7 mouse cellular contexts compared by ENCODE assay signal in the genomic region with DNA sequence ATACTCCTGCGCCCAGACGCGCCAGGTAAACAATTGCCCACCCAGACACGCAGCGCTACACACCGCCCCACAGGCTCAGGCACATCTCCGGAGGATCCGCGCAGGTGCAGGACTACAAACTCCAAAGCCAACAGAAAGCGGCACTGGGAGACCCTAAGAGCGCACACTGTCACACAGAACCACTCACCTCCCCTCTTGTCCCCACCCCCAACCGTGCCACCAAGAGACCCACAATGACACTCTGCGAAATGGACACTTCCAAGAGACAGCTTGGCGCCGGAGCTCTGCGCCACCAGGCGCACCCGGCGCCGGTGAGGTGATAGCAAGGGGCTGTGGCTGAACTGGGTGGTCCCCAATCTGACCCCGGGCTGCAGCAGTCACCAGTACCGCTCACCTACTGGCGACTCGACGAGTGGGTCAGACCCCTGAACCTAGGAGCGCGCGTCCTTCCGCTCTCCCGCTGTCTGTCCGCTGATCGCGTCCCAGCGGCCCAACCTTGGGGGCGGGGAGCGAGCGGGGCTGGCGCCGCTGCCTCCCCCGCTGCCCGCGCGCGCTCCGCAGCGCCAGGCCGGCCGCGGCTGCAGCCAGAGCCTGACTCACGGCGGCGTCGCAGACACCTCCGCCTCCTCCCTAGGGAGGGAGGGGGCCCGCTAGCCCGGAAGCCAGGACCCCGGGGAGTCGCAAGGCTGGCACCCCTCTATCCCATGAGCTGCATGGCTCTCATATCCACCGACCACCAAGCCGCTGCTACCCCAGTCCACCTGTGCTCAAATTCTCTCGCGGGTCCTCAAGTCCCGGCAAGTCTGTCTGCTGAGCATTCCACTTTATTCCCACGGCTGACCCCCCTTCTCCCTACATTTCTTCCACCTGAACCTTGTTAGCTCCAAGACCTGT. TPM values are rescaled to one million over a fixed set of nuclear protein-coding genes. Genes with fewer than 3 reads are reported as not detected.
DNase-seq lines count a peak whose midpoint lies in the region; ATAC-seq and TF ChIP-seq lines count a peak whose summit lies in the region.

No protein-coding gene starts in this region.

- peak; percentile 37 for DNase-seq in thymus, adult 2 months
- DNase-seq in thymus, adult 18-20 months: no peak
- peak; percentile 76 to 79 for DNase-seq in cerebellum, adult 2 months
- no peak for DNase-seq in limb, embryonic 14.5 days (ENCODE audit: low spot score)
- DNase-seq in T-cell, adult 2 months (ENCODE audit: low spot score): no peak

- TF ChIP-seq CTCF in thymus, adult 2 months (IDR thresholded peaks at IDR 0.05; ENCODE audit: borderline replicate concordance, control insufficient read depth, extremely low read depth, insufficient read depth, low read length, poor library complexity): no peak
- TF ChIP-seq CTCF in cerebellum, adult 2 months (IDR thresholded peaks at IDR 0.05; ENCODE audit: borderline replicate concordance, insufficient read depth, low read depth, low read length): no peak

- peak; percentile 35; the same call in 1 of the 2 replicates for ATAC-seq in heart, embryonic 11.5 days (replicated peaks; ENCODE audit: insufficient number of reproducible peaks, low FRiP score, low TSS enrichment)
- no peak for ATAC-seq in limb, embryonic 14.5 days (ENCODE audit: low FRiP score, low read depth)

- 6% methylated on average over 61 of the region's 64 CpGs for WGBS in thymus, adult 2 months
- 2% methylated on average over 64 of the region's 64 CpGs for WGBS in cerebellum, adult 2 months
- WGBS in heart, embryonic 11.5 days (ENCODE audit: insufficient replicate concordance): 2% methylated on average over 64 of the region's 64 CpGs
- WGBS in limb, embryonic 14.5 days: 4% methylated on average over 30 of the region's 64 CpGs

- peak overlapping the region; percentile 60 for H3K9ac ChIP-seq in heart, embryonic 11.5 days (ENCODE audit: low read depth, low read length)
- H3K9ac ChIP-seq in limb, embryonic 14.5 days (ENCODE audit: low read depth, low read length, severe bottlenecking): peak overlapping the region; percentile 56

- H3K4me3 ChIP-seq in thymus, adult 2 months (ENCODE audit: control insufficient read depth, insufficient read depth, low read length): peak overlapping the region; percentile 60
- peak overlapping the region; percentile 94 for H3K4me3 ChIP-seq in cerebellum, adult 2 months (replicated peaks; ENCODE audit: insufficient read depth, low read depth, low read length)
- H3K4me3 ChIP-seq in heart, embryonic 11.5 days (ENCODE audit: low read depth, low read length): peak overlapping the region; percentile 52
- peak overlapping the region; percentile 39 for H3K4me3 ChIP-seq in limb, embryonic 14.5 days (replicated peaks; ENCODE audit: low read length)
- peak overlapping the region; percentile 22 for H3K4me3 ChIP-seq in myocyte

- TF ChIP-seq POLR2A in thymus, adult 2 months (IDR thresholded peaks at IDR 0.05; ENCODE audit: control insufficient read depth, extremely low read depth, insufficient read depth, low read length, poor library complexity): 0 out of 2 replicates have a peak, but pooled peaks have one; percentile 10
- TF ChIP-seq POLR2A in cerebellum, adult 2 months (IDR thresholded peaks at IDR 0.05; ENCODE audit: borderline replicate concordance, insufficient read depth, low read length): peak; percentile 25; the same call in 1 of the 2 replicates
- TF ChIP-seq POLR2A in limb, embryonic 14.5 days (IDR thresholded peaks at IDR 0.05; ENCODE audit: borderline replicate concordance, extremely low read depth, insufficient read depth, insufficient read length): no peak
- TF ChIP-seq POLR2A in myocyte (IDR thresholded peaks at IDR 0.05; ENCODE audit: insufficient read length, low read depth): no peak

- H3K27me3 ChIP-seq in thymus, adult 2 months (ENCODE audit: control insufficient read depth, insufficient read depth, low read length): no peaks in the 10 kb centered on the region
- H3K27me3 ChIP-seq in cerebellum, adult 2 months (ENCODE audit: control insufficient read depth, insufficient read depth, low read length): no peaks in the 10 kb centered on the region
- peaks cover 5% of the 10 kb centered on the region; the same call in 1 of the 2 replicates for H3K27me3 ChIP-seq in heart, embryonic 11.5 days (ENCODE audit: control insufficient read depth, insufficient read depth, low read length)
- H3K27me3 ChIP-seq in limb, embryonic 14.5 days (ENCODE audit: control insufficient read depth, insufficient read depth, low read length): peaks cover 31% of the 10 kb centered on the region
- H3K27me3 ChIP-seq in myocyte (ENCODE audit: control insufficient read depth, insufficient read depth, insufficient read length): no peaks in the 10 kb centered on the region

- H3K36me3 ChIP-seq in thymus, adult 2 months (ENCODE audit: control insufficient read depth, insufficient read depth, low read length): peaks cover 13% of the 10 kb centered on the region
- peaks cover 13% of the 10 kb centered on the region for H3K36me3 ChIP-seq in heart, embryonic 11.5 days (ENCODE audit: control insufficient read depth, insufficient read depth, low read length)
- H3K36me3 ChIP-seq in limb, embryonic 14.5 days (ENCODE audit: control insufficient read depth, insufficient read depth, low read length): peaks cover 13% of the 10 kb centered on the region
- H3K36me3 ChIP-seq in myocyte (ENCODE audit: control insufficient read depth, insufficient read depth): no peaks in the 10 kb centered on the region

- H3K4me1 ChIP-seq in thymus, adult 2 months (replicated peaks; ENCODE audit: control insufficient read depth, insufficient read depth, low read length): peaks cover 26% of the 10 kb centered on the region
- peaks cover 54% of the 10 kb centered on the region for H3K4me1 ChIP-seq in cerebellum, adult 2 months (ENCODE audit: control insufficient read depth, insufficient read depth, low read length)
- peaks cover 24% of the 10 kb centered on the region for H3K4me1 ChIP-seq in heart, embryonic 11.5 days (ENCODE audit: control insufficient read depth, insufficient read depth, low read length)
- H3K4me1 ChIP-seq in limb, embryonic 14.5 days (ENCODE audit: control insufficient read depth, insufficient read depth, low read length): 0 out of 2 replicates have a peak, but pooled peaks cover 8% of the 10 kb centered on the region

- no peaks in the 10 kb centered on the region for H3K9me3 ChIP-seq in heart, embryonic 11.5 days (replicated peaks; ENCODE audit: control insufficient read depth, low read length)
- no peaks in the 10 kb centered on the region for H3K9me3 ChIP-seq in limb, embryonic 14.5 days (ENCODE audit: control insufficient read depth, low read length)

- H3ac ChIP-seq in myocyte (ENCODE audit: control insufficient read depth, insufficient read length): peak overlapping the region; percentile 27

- H3K79me2 ChIP-seq in myocyte (ENCODE audit: control insufficient read depth, insufficient read depth): no peaks in the 10 kb centered on the region

- H3K27ac ChIP-seq in thymus, adult 2 months (ENCODE audit: control insufficient read depth, insufficient read depth, low read length): no peak overlapping the region
- H3K27ac ChIP-seq in cerebellum, adult 2 months (ENCODE audit: insufficient read depth, low read length): peak overlapping the region; percentile 95
- H3K27ac ChIP-seq in heart, embryonic 11.5 days (ENCODE audit: low read depth, low read length): no peak overlapping the region
- no peak overlapping the region for H3K27ac ChIP-seq in limb, embryonic 14.5 days (replicated peaks; ENCODE audit: low read depth, low read length)

- peak overlapping the region; percentile 95 for H3K4me2 ChIP-seq in heart, embryonic 11.5 days
- H3K4me2 ChIP-seq in limb, embryonic 14.5 days (replicated peaks; ENCODE audit: low read depth, low read length, severe bottlenecking): peak overlapping the region; percentile 72
- H3K4me2 ChIP-seq in myocyte (ENCODE audit: low read depth): peak overlapping the region; percentile 87

TF ChIP-seq in myocyte, 11 proteins besides CTCF, POLR2A, EP300 and RAD21 (continues in another document):
- TF ChIP-seq MAX (IDR thresholded peaks at IDR 0.05; ENCODE audit: low read depth) (no peak), MYOG (IDR thresholded peaks at IDR 0.05; ENCODE audit: control insufficient read depth in 1 of 3, insufficient read depth in 1 of 3, insufficient read length in 2 of 3, low read depth in 2 of 3) (peak in 1 of 3 experiments; percentile 4), REST (IDR thresholded peaks at IDR 0.05; ENCODE audit: insufficient read depth, insufficient read length) (no peak), CEBPB (IDR thresholded peaks at IDR 0.05; ENCODE audit: insufficient read depth, poor library complexity, severe bottlenecking) (no peak), USF1 (IDR thresholded peaks at IDR 0.05; ENCODE audit: low read depth) (no peak), TCF3 (IDR thresholded peaks at IDR 0.05; ENCODE audit: insufficient read length, low read depth) (no peak), E2F4 (IDR thresholded peaks at IDR 0.05; ENCODE audit: insufficient read depth) (no peak), POLR2AphosphoS2 (IDR thresholded peaks at IDR 0.05; ENCODE audit: insufficient read length, low read depth) (no peak), SRF (IDR thresholded peaks at IDR 0.05; ENCODE audit: control insufficient read depth, insufficient read length, low read depth) (no peak), TCF12 (IDR thresholded peaks at IDR 0.05; ENCODE audit: insufficient read depth, poor library complexity, severe bottlenecking) (no peak)

RNA-seq across cellular contexts. Expression of a gene that starts 1.5 kb away (rescaled TPM):
- 10.8 and 14.8 TPM in 2 replicates for polyA plus RNA-seq in thymus, adult 2 months (2012; rRNA removed)
- polyA plus RNA-seq in cerebellum, adult 2 months (2012; rRNA removed): 175 and 183 TPM in 2 replicates
- polyA plus RNA-seq in heart, embryonic 11.5 days (2014; fragmentation: Nextera tagmentation; extraction: Ambion mirVana): 7.6 and 8.3 TPM in 2 replicates
- 2.1 and 2.4 TPM in 2 replicates for polyA plus RNA-seq in limb, embryonic 14.5 days (2012; rRNA removed)
- polyA plus RNA-seq in limb, embryonic 14.5 days (2014; fragmentation: Nextera tagmentation; extraction: Ambion mirVana): 2.0 and 2.5 TPM in 2 replicates
- polyA plus RNA-seq in myocyte (2012; fragmentation: generic; extraction: Trizol): 5.4 TPM

RNA-seq across cellular contexts. Expression of a gene that starts 10.5 kb away (rescaled TPM):
- polyA plus RNA-seq in thymus, adult 2 months (2012; rRNA removed): 0.23 and 0.31 TPM in 2 replicates
- polyA plus RNA-seq in cerebellum, adult 2 months (2012; rRNA removed): 1.00 and 1.0 TPM in 2 replicates
- 1.9 TPM in 1 of 2 replicates, not detected in the other for polyA plus RNA-seq in heart, embryonic 11.5 days (2014; fragmentation: Nextera tagmentation; extraction: Ambion mirVana)
- polyA plus RNA-seq in limb, embryonic 14.5 days (2012; rRNA removed): 0.09 TPM in 1 of 2 replicates, not detected in the other
- polyA plus RNA-seq in limb, embryonic 14.5 days (2014; fragmentation: Nextera tagmentation; extraction: Ambion mirVana): not detected in 2 replicates
- 0.31 TPM for polyA plus RNA-seq in myocyte (2012; fragmentation: generic; extraction: Trizol)

RNA-seq across cellular contexts. Expression of a gene that starts 15.8 kb away (rescaled TPM):
- polyA plus RNA-seq in thymus, adult 2 months (2012; rRNA removed): 762 and 992 TPM in 2 replicates
- polyA plus RNA-seq in cerebellum, adult 2 months (2012; rRNA removed): 401 and 405 TPM in 2 replicates
- 378 and 446 TPM in 2 replicates for polyA plus RNA-seq in heart, embryonic 11.5 days (2014; fragmentation: Nextera tagmentation; extraction: Ambion mirVana)
- polyA plus RNA-seq in limb, embryonic 14.5 days (2012; rRNA removed): 237 and 274 TPM in 2 replicates
- 334 and 354 TPM in 2 replicates for polyA plus RNA-seq in limb, embryonic 14.5 days (2014; fragmentation: Nextera tagmentation; extraction: Ambion mirVana)
- polyA plus RNA-seq in myocyte (2012; fragmentation: generic; extraction: Trizol): 887 TPM

Comparison
In these comparisons a context has a peak if more than half of its experiments do, and no peak if none do; other contexts are left out.
1. DNase-seq: peak in thymus, adult 2 months (single experiment) and cerebellum, adult 2 months (2 of 2); none in thymus, adult 18-20 months (0 of 2), limb, embryonic 14.5 days (single experiment) and T-cell, adult 2 months (single experiment).
2. H3K4me3 ChIP-seq: peak in every context shown above with its lines; median percentile 94 in cerebellum, adult 2 months; 60 in thymus, adult 2 months; 52 in heart, embryonic 11.5 days; 39 in limb, embryonic 14.5 days; 22 in myocyte.
3. POLR2A ChIP-seq: peak in thymus, adult 2 months (single experiment) and cerebellum, adult 2 months (single experiment); none in limb, embryonic 14.5 days (single experiment) and myocyte (single experiment).
4. RNA of a gene that starts 1.5 kb away (polyA plus RNA-seq): 175 to 183 TPM in cerebellum, adult 2 months; 10.8 to 14.8 TPM in thymus, adult 2 months, 7.6 to 8.3 TPM in heart, embryonic 11.5 days, 5.4 TPM in myocyte (single experiment) and 2.0 to 2.5 TPM in limb, embryonic 14.5 days; every median in the first group is over 10 times any median in the second.
5. Peak in every context shown above with its lines, with median percentiles within 50 percentile points of each other: H3K4me2 ChIP-seq.